Comparison of ENCODE assay signal across 22 mouse cellular contexts in genomic region chr3:69206193-69206893, GRCm38 (mm10). TPM values are rescaled to one million over a fixed set of nuclear protein-coding genes. Genes with fewer than 3 reads are reported as not detected.
DNase-seq lines count a peak whose midpoint lies in the region; ATAC-seq and TF ChIP-seq lines count a peak whose summit lies in the region.
"Had no signal": no experiment of that assay in that cellular context is flagged by ENCODE, and none has a peak within 500 bp of the region (broad histone marks: within the 10 kb centered on the region; RNA-seq: fewer than 3 reads in every experiment).

No protein-coding gene starts in this region.

- H3K4me2 ChIP-seq in liver, embryonic 14.5 days (ENCODE audit: low read depth), result peak overlapping the region; percentile 41
- peak overlapping the region; percentile 74 for H3K4me2 ChIP-seq in myocyte (ENCODE audit: low read depth)
- H3K4me2 ChIP-seq: embryonic facial prominence, embryonic 15.5 days; hindbrain, embryonic 14.5 days; intestine, embryonic 15.5 days had no signal

- TF ChIP-seq POLR2A in myocyte (IDR thresholded peaks at IDR 0.05; ENCODE audit: insufficient read length, low read depth), result no peak

- peaks cover 5 to 9% of the 10 kb centered on the region in 2 experiments; a peak in 3 of 4 replicates for H3K4me1 ChIP-seq in liver, embryonic 14.5 days (replicated peaks; ENCODE audit: control insufficient read depth in 2 of 2, insufficient read depth in 2 of 2, low read length in 1 of 2)
- H3K4me1 ChIP-seq: embryonic facial prominence, embryonic 15.5 days; forebrain, embryonic 10.5 days; midbrain, embryonic 10.5 days had no signal

- no peak for DNase-seq in liver, embryonic 14.5 days (ENCODE audit: low read depth in 3 of 3, low spot score in 3 of 3)
- DNase-seq in thymus, postnatal 25 days, result no peak
- DNase-seq in ovary, postnatal 14 days (ENCODE audit: low spot score), result no peak
- DNase-seq in testis, postnatal 14 days (ENCODE audit: low spot score), result no peak
- DNase-seq: cerebellum, postnatal 14 days; layer of hippocampus, postnatal 36 days; right cerebral cortex, postnatal 4 days had no signal

- H3K27me3 ChIP-seq in liver, embryonic 14.5 days (ENCODE audit: control insufficient read depth, insufficient read depth, low read length), result no peaks in the 10 kb centered on the region
- no peaks in the 10 kb centered on the region for H3K27me3 ChIP-seq in myocyte (ENCODE audit: control insufficient read depth, insufficient read depth, insufficient read length)
- H3K27me3 ChIP-seq: CH12.LX; embryonic facial prominence, embryonic 15.5 days; intestine, embryonic 15.5 days had no signal

- no peak overlapping the region for H3ac ChIP-seq in myocyte (ENCODE audit: control insufficient read depth, insufficient read length)

- no peak overlapping the region for H3K4me3 ChIP-seq in liver, embryonic 14.5 days (ENCODE audit: insufficient read depth in 1 of 2, low read depth in 2 of 2, low read length in 2 of 2)
- no peak overlapping the region for H3K4me3 ChIP-seq in myocyte
- H3K4me3 ChIP-seq: embryonic facial prominence, embryonic 15.5 days; forebrain, embryonic 10.5 days; intestine, embryonic 15.5 days; midbrain, embryonic 10.5 days had no signal

- 54% methylated on average over 10 of the region's 10 CpGs for WGBS in liver, embryonic 14.5 days (ENCODE audit: insufficient replicate concordance)

- H3K36me3 ChIP-seq in liver, embryonic 14.5 days (replicated peaks; ENCODE audit: control insufficient read depth, insufficient read depth, low read depth), result no peaks in the 10 kb centered on the region
- H3K36me3 ChIP-seq in myocyte (ENCODE audit: control insufficient read depth, insufficient read depth), result no peaks in the 10 kb centered on the region
- H3K36me3 ChIP-seq: embryonic facial prominence, embryonic 15.5 days; forebrain, embryonic 10.5 days; intestine, embryonic 15.5 days; midbrain, embryonic 10.5 days had no signal

- ATAC-seq in CD4-positive, CD25-positive, alpha-beta regulatory T cell, adult 4 months, result peak; percentile 18
- ATAC-seq in activated CD4-positive, CD25-positive, alpha-beta regulatory T cell, adult 4 months, result peak; percentile 16
- ATAC-seq in liver, embryonic 14.5 days (ENCODE audit: insufficient read depth), result no peak
- ATAC-seq: intestine, embryonic 15.5 days had no signal

- no peak for TF ChIP-seq EP300 in liver, embryonic 14.5 days (IDR thresholded peaks at IDR 0.05; ENCODE audit: low read depth)

- H3K27ac ChIP-seq in liver, embryonic 14.5 days, result no peak overlapping the region
- H3K27ac ChIP-seq: embryonic facial prominence, embryonic 15.5 days; forebrain, embryonic 10.5 days; hindbrain, embryonic 14.5 days; intestine, embryonic 15.5 days; midbrain, embryonic 10.5 days; stomach, postnatal 0 days had no signal

- H3K9me3 ChIP-seq in liver, embryonic 14.5 days (ENCODE audit: control insufficient read depth, low read length), result no peaks in the 10 kb centered on the region
- H3K9me3 ChIP-seq: embryonic facial prominence, embryonic 15.5 days; forebrain, embryonic 10.5 days; intestine, embryonic 15.5 days; midbrain, embryonic 10.5 days had no signal

- no peak overlapping the region for H3K9ac ChIP-seq in liver, embryonic 14.5 days (replicated peaks)
- H3K9ac ChIP-seq: embryonic facial prominence, embryonic 15.5 days; hindbrain, embryonic 14.5 days; intestine, embryonic 15.5 days had no signal

- no peaks in the 10 kb centered on the region for H3K79me2 ChIP-seq in myocyte (ENCODE audit: control insufficient read depth, insufficient read depth)

- TF ChIP-seq CTCF in liver, embryonic 14.5 days (IDR thresholded peaks at IDR 0.05; ENCODE audit: low read depth), result no peak

TF ChIP-seq in myocyte, 11 proteins besides CTCF, POLR2A, EP300 and RAD21:
- no peak for TF ChIP-seq MAX (IDR thresholded peaks at IDR 0.05; ENCODE audit: low read depth)
- no peak for TF ChIP-seq POLR2AphosphoS2 (IDR thresholded peaks at IDR 0.05; ENCODE audit: insufficient read length, low read depth)
- no peak for TF ChIP-seq CEBPB (IDR thresholded peaks at IDR 0.05; ENCODE audit: insufficient read depth, poor library complexity, severe bottlenecking)
- no peak for TF ChIP-seq REST (IDR thresholded peaks at IDR 0.05; ENCODE audit: insufficient read depth, insufficient read length)
- TF ChIP-seq MYOD1 (IDR thresholded peaks at IDR 0.05; ENCODE audit: control insufficient read depth in 1 of 3, insufficient read length in 2 of 3, low read depth in 2 of 3), result no peak
TF ChIP-seq in myocyte: peak in this region for 0.

RNA-seq across cellular contexts. Expression of gene Arl14, which starts 15.9 kb away (rescaled TPM):
- polyA plus RNA-seq in CD4-positive, CD25-positive, alpha-beta regulatory T cell, adult 4 months (2017; shearing (Covaris generic)), result not detected
- not detected for polyA plus RNA-seq in activated CD4-positive, CD25-positive, alpha-beta regulatory T cell, adult 4 months (2017; shearing (Covaris generic))
- 0.03 TPM in 1 of 2 replicates, not detected in the other for polyA plus RNA-seq in liver, embryonic 14.5 days (2012; rRNA removed)
- not detected in 2 replicates for polyA plus RNA-seq in liver, embryonic 14.5 days (2014; fragmentation: Nextera tagmentation; extraction: Ambion mirVana)
- not detected for polyA plus RNA-seq in myocyte (2012; fragmentation: generic; extraction: Trizol)
- polyA plus RNA-seq: adrenal gland, adult 2 months; forebrain, embryonic 10.5 days; heart, embryonic 14.5 days; hindbrain, embryonic 14.5 days; kidney, embryonic 14.5 days; liver, adult 2 months; midbrain, embryonic 10.5 days; midbrain, postnatal 0 days had no signal
